Mouse (Mus musculus) heart, embryonic 14.5 days (tissue): Measurements from ENCODE around the gene Pex3. TPM values are rescaled to one million over a fixed set of nuclear protein-coding genes. Genes with fewer than 3 reads are reported as not detected.

Experiments used
- ATAC-seq: fragments of 200-750 bp; cut with Nextera tagmentation; 2 replicates; pipeline ENCODE4 v1.8.0; 2017; ENCODE audit warnings: low read depth, moderate TSS enrichment; ENCODE audit not compliant: insufficient number of reproducible peaks, insufficient read depth, low FRiP score
- H3K27ac ChIP-seq, 2 experiments: fragments of 200-500 bp in 1 of 2; fragments of 300-500 bp in 1 of 2; sonication (generic) in 1 of 2; replicated peaks in 1 of 2; 2 replicates each; pipeline ENCODE4 v1.5.1; 2012 to 2014; ENCODE audit warnings: low read depth in 2 of 2, low read length in 2 of 2, control low read depth in 1 of 2, mild to moderate bottlenecking in 1 of 2, mixed read lengths in 1 of 2; ENCODE audit not compliant: control insufficient read depth in 1 of 2, insufficient read depth in 1 of 2
- H3K27me3 ChIP-seq: fragments of 300-500 bp; sonication (generic); 2 replicates; pipeline ENCODE4 v1.6.1; 2014; ENCODE audit warnings: mild to moderate bottlenecking, low read length, control low read depth; ENCODE audit not compliant: control insufficient read depth, insufficient read depth
- H3K36me3 ChIP-seq: fragments of 300-500 bp; sonication (generic); 2 replicates; pipeline ENCODE4 v1.6.1; 2014; ENCODE audit warnings: mild to moderate bottlenecking, control low read depth, low read length, mixed read lengths; ENCODE audit not compliant: control insufficient read depth, insufficient read depth
- H3K4me1 ChIP-seq, 2 experiments: fragments of 200-500 bp in 1 of 2; fragments of 300-500 bp in 1 of 2; sonication (generic) in 1 of 2; 2 replicates each; pipeline ENCODE4 v1.6.1; 2012 to 2014; ENCODE audit warnings: low read length in 2 of 2, control low read depth in 1 of 2, mixed read lengths in 1 of 2; ENCODE audit not compliant: control insufficient read depth in 2 of 2, insufficient read depth in 2 of 2
- H3K4me2 ChIP-seq: fragments of 300-500 bp; sonication (generic); 2 replicates; pipeline ENCODE4 v1.6.1; 2014; ENCODE audit warnings: mild to moderate bottlenecking, low read length
- H3K4me3 ChIP-seq, 2 experiments: fragments of 200-500 bp in 1 of 2; fragments of 300-500 bp in 1 of 2; sonication (generic) in 1 of 2; 2 replicates each; pipeline ENCODE4 v1.5.1; 2012 to 2014; ENCODE audit warnings: low read length in 2 of 2, mild to moderate bottlenecking in 2 of 2, control low read depth in 1 of 2, low read depth in 1 of 2, moderate library complexity in 1 of 2; ENCODE audit not compliant: control insufficient read depth in 1 of 2, insufficient read depth in 1 of 2
- H3K9ac ChIP-seq: fragments of 300-500 bp; sonication (generic); 2 replicates; pipeline ENCODE4 v1.6.1; 2014; ENCODE audit warnings: mild to moderate bottlenecking, low read length
- H3K9me3 ChIP-seq: fragments of 300-500 bp; sonication (generic); 2 replicates; pipeline ENCODE4 v1.6.1; 2016; ENCODE audit warnings: low read length, control low read depth; ENCODE audit not compliant: control insufficient read depth
- WGBS: fragments of 180-500 bp; shearing (Covaris S2); extraction: QIAGEN DNeasy Blood & Tissue Kit; methylation state at CpG from one replicate; pipeline ENCODE4 v1.1.7; 2014; 5-methylcytosine and 5-hydroxymethylcytosine counted together
- polyA plus RNA-seq: library from polyadenylated mRNA; unstranded; fragments of >200 nt; fragmentation: Nextera tagmentation; extraction: Ambion mirVana; gene quantifications from 2 replicates; pipeline ENCODE4 v1.2.1, GENCODE M21; 2014

Pex3 gene
- polyA plus RNA-seq, 1 experiment from 2014 or later = 28.2 TPM

DNA sequence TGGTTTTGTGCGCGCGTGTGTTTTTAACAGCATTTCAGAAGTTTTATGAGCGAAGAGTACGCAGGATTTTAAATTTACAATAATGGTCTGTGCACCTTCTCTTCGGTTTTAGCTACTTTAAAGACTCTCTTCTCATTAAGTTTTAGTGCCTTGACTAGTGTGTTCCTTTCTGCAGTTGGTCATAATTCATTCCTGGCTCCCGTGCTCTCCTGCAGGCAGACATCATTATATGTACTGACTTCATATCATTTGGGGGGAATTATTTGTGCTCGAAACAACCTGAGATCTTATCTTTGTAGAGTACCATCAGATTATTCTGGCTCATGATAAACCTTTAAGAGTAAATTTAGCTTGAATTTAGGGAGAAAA lies 12.1 kb upstream of the Pex3 start:
- Histone ChIP-seq H3K9me3 (no peaks in the 10 kb centered on the region), H3K36me3 (peaks cover 27% of the 10 kb centered on the region), H3K4me1 (peaks cover 3% of the 10 kb centered on the region in 2 experiments; a peak in 2 of 4 replicates), H3K27me3 (no peaks in the 10 kb centered on the region), H3K4me2 (peak overlapping the region; percentile 68), H3K9ac (no peak overlapping the region; the same call in 1 of the 2 replicates), H3K27ac (no peak overlapping the region), H3K4me3 (peak overlapping the region; percentile 32 to 33; a peak in 3 of 4 replicates)
- no peak for ATAC-seq
- 49% methylated on average over 8 of the region's 8 CpGs for WGBS

- no peak overlapping the region for H3K27ac ChIP-seq
- peaks cover 27% of the 10 kb centered on the region for H3K36me3 ChIP-seq
- 24% methylated on average over 24 of the region's 24 CpGs for WGBS
- 0 out of 4 replicates have a peak, but pooled peaks cover 0 to 3% of the 10 kb centered on the region in 2 experiments for H3K4me1 ChIP-seq
- no peaks in the 10 kb centered on the region for H3K9me3 ChIP-seq
- H3K4me3 ChIP-seq = peak overlapping the region; percentile 32 to 33
- no peak for ATAC-seq
- no peaks in the 10 kb centered on the region for H3K27me3 ChIP-seq
- H3K4me2 ChIP-seq = peak overlapping the region; percentile 68
- no peak overlapping the region; the same call in 1 of the 2 replicates for H3K9ac ChIP-seq
Measured at GRCm38 (mm10) chr10:13564364-13565079, 11.6 kb upstream of the Pex3 start.

- no peak for ATAC-seq
- 88% methylated on average over 13 of the region's 13 CpGs for WGBS
- H3K4me3 ChIP-seq = no peak overlapping the region
- no peaks in the 10 kb centered on the region for H3K9me3 ChIP-seq
- H3K9ac ChIP-seq = no peak overlapping the region
- no peak overlapping the region for H3K27ac ChIP-seq
- H3K4me2 ChIP-seq = no peak overlapping the region
- peaks cover 33% of the 10 kb centered on the region for H3K36me3 ChIP-seq
- 0 out of 4 replicates have a peak, but pooled peaks cover 0 to 3% of the 10 kb centered on the region in 2 experiments for H3K4me1 ChIP-seq
- no peaks in the 10 kb centered on the region for H3K27me3 ChIP-seq
Measured at GRCm38 (mm10) chr10:13560014-13560674, 7.2 kb upstream of the Pex3 start.

DNA sequence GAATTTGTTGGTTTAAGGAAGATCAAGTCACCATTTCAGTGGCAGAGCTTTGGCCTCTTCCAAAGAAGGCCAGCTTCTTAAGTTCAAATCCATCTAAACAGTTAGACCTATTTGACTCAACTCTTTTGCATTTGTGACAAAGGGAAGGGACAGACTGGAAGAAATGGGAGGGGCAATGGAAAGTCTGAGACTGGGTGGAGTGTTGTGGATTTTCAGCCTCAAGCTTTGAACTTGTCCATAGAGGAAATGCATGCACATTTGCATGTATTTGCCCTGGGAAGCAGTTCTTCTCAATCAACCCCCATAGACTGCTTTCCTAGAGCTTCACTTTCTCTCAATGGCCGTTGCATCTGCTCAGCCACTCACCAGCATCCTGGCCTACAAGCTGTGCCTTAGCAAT lies 1.4 kb upstream of the Pex3 start:
- H3K27ac ChIP-seq = no peak overlapping the region
- 86% methylated on average over 1 of the region's 1 CpGs for WGBS
- peaks cover 6% of the 10 kb centered on the region; the same call in 1 of the 2 replicates for H3K36me3 ChIP-seq
- H3K9me3 ChIP-seq = no peaks in the 10 kb centered on the region
- H3K4me3 ChIP-seq = no peak overlapping the region
- H3K27me3 ChIP-seq = no peaks in the 10 kb centered on the region
- H3K4me1 ChIP-seq = peaks cover 0 to 11% of the 10 kb centered on the region in 2 experiments; a peak in 2 of 4 replicates
- H3K9ac ChIP-seq = no peak overlapping the region
- H3K4me2 ChIP-seq = no peak overlapping the region
- ATAC-seq = no peak

DNA sequence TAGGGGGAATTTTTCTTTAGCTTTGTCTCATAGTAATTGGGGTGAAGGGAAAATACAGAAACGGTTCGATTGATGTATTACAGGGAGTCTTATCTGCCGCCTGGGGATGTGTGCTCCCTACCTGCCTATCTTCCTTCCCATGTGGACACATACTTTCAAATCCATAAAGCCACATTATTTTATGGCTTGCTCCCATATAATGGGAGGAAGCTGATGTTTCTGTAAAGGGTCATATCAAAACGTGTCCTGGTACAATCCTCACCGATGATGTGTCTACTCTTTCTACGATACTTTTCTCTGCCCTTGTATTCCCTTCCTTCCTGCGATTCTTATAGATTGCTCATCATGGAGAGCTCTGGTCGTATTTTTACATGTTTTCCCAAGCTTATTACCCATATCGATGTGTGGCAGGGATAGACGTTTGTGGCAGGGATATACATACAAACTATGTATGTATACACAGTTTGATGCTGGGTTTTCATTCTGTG lies 600 bp upstream of the Pex3 start:
- 27% methylated on average over 10 of the region's 10 CpGs for WGBS
- peak overlapping the region in 1 of 2 experiments; percentile 76; a peak in 1 of 4 replicates for H3K27ac ChIP-seq
- peak overlapping the region; percentile 80 for H3K9ac ChIP-seq
- no peaks in the 10 kb centered on the region for H3K27me3 ChIP-seq
- peak overlapping the region; percentile 76 to 91 for H3K4me3 ChIP-seq
- H3K4me1 ChIP-seq = peaks cover 0 to 11% of the 10 kb centered on the region in 2 experiments; a peak in 2 of 4 replicates
- peak overlapping the region; percentile 86 for H3K4me2 ChIP-seq
- peaks cover 6% of the 10 kb centered on the region; the same call in 1 of the 2 replicates for H3K36me3 ChIP-seq
- ATAC-seq = no peak
- H3K9me3 ChIP-seq = no peaks in the 10 kb centered on the region

GRCm38 (mm10) chr10:13541721-13542120 lies 11.2 kb downstream of the Pex3 start:
- Histone ChIP-seq H3K4me2 (no peak overlapping the region), H3K27ac (no peak overlapping the region), H3K9me3 (no peaks in the 10 kb centered on the region), H3K36me3 (peaks cover 53% of the 10 kb centered on the region), H3K9ac (no peak overlapping the region), H3K4me1 (no peaks in the 10 kb centered on the region), H3K27me3 (no peaks in the 10 kb centered on the region), H3K4me3 (no peak overlapping the region)
- no peak for ATAC-seq
- WGBS = 93% methylated on average over 5 of the region's 5 CpGs

- Histone ChIP-seq H3K4me2 (no peak overlapping the region), H3K27ac (no peak overlapping the region), H3K27me3 (no peaks in the 10 kb centered on the region), H3K36me3 (peaks cover 51% of the 10 kb centered on the region), H3K4me1 (peaks cover 0 to 9% of the 10 kb centered on the region in 2 experiments; a peak in 2 of 4 replicates), H3K9ac (no peak overlapping the region), H3K4me3 (no peak overlapping the region), H3K9me3 (no peaks in the 10 kb centered on the region)
- ATAC-seq = no peak
- WGBS = 88% methylated on average over 7 of the region's 7 CpGs
Measured at GRCm38 (mm10) chr10:13539769-13540333, 13.1 kb downstream of the Pex3 start.
